Mouse (Mus musculus) frontal cortex, postnatal 36 days (tissue): ENCODE data around the gene Grin2a.

Source experiments
- DNase-seq, 2 experiments: peaks; one replicate each; pipeline ENCODE4 v3.0.0; 2022; ENCODE audit warnings: low spot score in 2 of 2

Gene Grin2a

GRCm38 (mm10) chr16:9865710-9866109, 129.7 kb downstream of the Grin2a start:
- DNase-seq: no peak

- DNase-seq: no peak
Observed at GRCm38 (mm10) chr16:9865039-9865438, 130.3 kb downstream of the Grin2a start.

GRCm38 (mm10) chr16:9857758-9858157, 137.6 kb downstream of the Grin2a start:
- DNase-seq: no peak

GRCm38 (mm10) chr16:9851265-9851988, 143.9 kb downstream of the Grin2a start:
- peak; percentile 30 to 45 for DNase-seq

GRCm38 (mm10) chr16:9841496-9841895, 153.9 kb downstream of the Grin2a start:
- peak; percentile 51 to 69 for DNase-seq

- no peak for DNase-seq
Observed at GRCm38 (mm10) chr16:9836542-9836941, 158.8 kb downstream of the Grin2a start.

GRCm38 (mm10) chr16:9834236-9834635, 161.1 kb downstream of the Grin2a start:
- DNase-seq: no peak

GRCm38 (mm10) chr16:9825110-9825483, 170.3 kb downstream of the Grin2a start:
- DNase-seq: peak; percentile 57 to 69

GRCm38 (mm10) chr16:9824436-9825109, 170.8 kb downstream of the Grin2a start:
- DNase-seq: no peak

- DNase-seq: no peak
Observed at GRCm38 (mm10) chr16:9823686-9824085, 171.7 kb downstream of the Grin2a start.

- no peak for DNase-seq
Observed at GRCm38 (mm10) chr16:9819508-9819907, 175.9 kb downstream of the Grin2a start.

GRCm38 (mm10) chr16:9801338-9801737, 194.0 kb downstream of the Grin2a start:
- DNase-seq: peak; percentile 79 to 80

- no peak for DNase-seq
Observed at GRCm38 (mm10) chr16:9800221-9800620, 195.1 kb downstream of the Grin2a start.

- DNase-seq: no peak
Observed at GRCm38 (mm10) chr16:9792976-9793375, 202.4 kb downstream of the Grin2a start.

- no peak for DNase-seq
Observed at GRCm38 (mm10) chr16:9786261-9786660, 209.1 kb downstream of the Grin2a start.

- no peak for DNase-seq
Observed at GRCm38 (mm10) chr16:9785821-9786220, 209.5 kb downstream of the Grin2a start.

GRCm38 (mm10) chr16:9768981-9769380, 226.4 kb downstream of the Grin2a start:
- no peak for DNase-seq

GRCm38 (mm10) chr16:9768356-9768755, 227.0 kb downstream of the Grin2a start:
- DNase-seq: peak; percentile 68 to 72

GRCm38 (mm10) chr16:9767946-9768345, 227.4 kb downstream of the Grin2a start:
- no peak for DNase-seq

GRCm38 (mm10) chr16:9764086-9764485, 231.3 kb downstream of the Grin2a start:
- no peak for DNase-seq

GRCm38 (mm10) chr16:9760347-9760746, 235.0 kb downstream of the Grin2a start:
- peak in 1 of 2 experiments; percentile 50 for DNase-seq

- DNase-seq: no peak
Observed at GRCm38 (mm10) chr16:9756849-9757248, 238.5 kb downstream of the Grin2a start.

GRCm38 (mm10) chr16:9754061-9754460, 241.3 kb downstream of the Grin2a start:
- no peak for DNase-seq
